Mouse (Mus musculus) kidney, adult 2 months (tissue): ENCODE data around the gene Pxdn.

ENCODE experiments used
- CTCF ChIP-seq: fragments of 200-500 bp; conservative IDR thresholded peaks from 2 replicates; pipeline ENCODE4 v1.5.1; 2011; ENCODE audit warnings: low read depth, mild to moderate bottlenecking, control low read depth, low read length, moderate library complexity, mixed read lengths; ENCODE audit not compliant: insufficient read depth, insufficient read length
- POLR2A ChIP-seq: fragments of 200-500 bp; IDR thresholded peaks from one replicate; pipeline ENCODE4 v1.6.1; 2011; ENCODE audit warnings: low read depth, low read length, control low read depth

DNA sequence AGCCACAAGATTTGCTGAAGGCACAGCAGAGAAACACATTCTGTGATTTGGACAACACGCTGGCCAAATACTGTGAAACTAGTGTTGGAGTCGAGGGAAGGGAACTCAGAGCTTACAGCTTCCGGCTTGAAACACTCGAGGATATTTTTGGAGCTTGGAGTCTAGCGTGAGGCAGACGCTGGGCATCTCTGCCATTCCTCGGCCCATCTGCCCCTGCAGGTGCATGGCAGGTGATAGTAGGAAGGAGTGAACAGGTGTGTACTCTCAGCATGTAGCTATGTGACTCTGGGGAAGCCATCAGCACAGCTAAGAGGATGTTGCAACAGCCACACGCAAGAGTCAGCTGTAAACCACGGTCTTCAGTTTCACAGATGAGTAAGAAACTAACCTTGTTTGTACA, 112.4 kb downstream of the Pxdn start:
- TF ChIP-seq CTCF = no peak
- TF ChIP-seq POLR2A = no peak
